ENCODE assay signal across 12 mouse cellular contexts in the genomic region with DNA sequence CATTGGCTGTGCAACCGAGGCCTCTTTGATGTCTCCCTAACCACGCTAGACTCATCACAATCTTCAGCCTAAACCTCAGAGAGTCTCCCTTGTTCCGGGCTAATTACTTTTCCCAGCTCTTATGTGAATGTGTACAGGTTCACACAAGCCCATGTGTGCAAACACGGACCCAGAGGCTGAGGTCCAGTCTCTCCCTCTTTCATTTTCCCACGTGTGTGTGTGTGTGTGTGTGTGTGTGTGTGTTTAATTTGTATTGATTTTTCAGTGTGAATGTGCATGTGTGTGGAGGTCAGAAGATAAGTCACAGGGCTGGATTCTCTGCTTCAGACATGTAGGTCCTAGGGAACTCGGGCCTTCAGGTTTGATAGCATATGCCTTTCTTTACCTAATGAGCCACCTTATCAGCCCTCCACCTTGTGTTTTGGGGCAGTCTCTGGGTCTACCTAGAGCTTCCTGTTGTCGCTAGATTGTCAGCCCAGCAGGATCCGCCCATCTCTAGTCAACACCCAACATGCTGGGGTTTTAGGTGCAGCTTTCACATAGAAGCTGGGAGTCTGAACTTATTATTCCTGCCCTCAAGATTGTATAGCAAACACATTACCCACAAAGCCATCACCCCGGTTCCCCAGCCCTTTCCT. TPM values are rescaled to one million over a fixed set of nuclear protein-coding genes. Genes with fewer than 3 reads are reported as not detected.
A peak's percentile ranks its signal among the peaks of the same experiment; 100 is the strongest.
DNase-seq lines count a peak whose midpoint lies in the region; ATAC-seq and TF ChIP-seq lines count a peak whose summit lies in the region.
"Had no signal": no experiment of that assay in that cellular context is flagged by ENCODE, and none has a peak within 500 bp of the region (broad histone marks: within the 10 kb centered on the region; RNA-seq: fewer than 3 reads in every experiment).

No protein-coding gene starts in this region.

- H3K4me1 ChIP-seq in liver, postnatal 0 days (ENCODE audit: insufficient read depth): peaks cover 38% of the 10 kb centered on the region
- H3K4me1 ChIP-seq: embryonic facial prominence, embryonic 12.5 days had no signal

- TF ChIP-seq EP300 in liver, postnatal 0 days (IDR thresholded peaks at IDR 0.05; ENCODE audit: low read depth): peak; percentile 99

- H3K9me3 ChIP-seq in liver, postnatal 0 days (ENCODE audit: low read length): no peaks in the 10 kb centered on the region
- H3K9me3 ChIP-seq: embryonic facial prominence, embryonic 12.5 days had no signal

- H3K4me2 ChIP-seq in liver, postnatal 0 days (ENCODE audit: low read depth, low read length): peak overlapping the region; percentile 52
- H3K4me2 ChIP-seq: embryonic facial prominence, embryonic 12.5 days; hindbrain, embryonic 14.5 days had no signal

- peak; percentile 21 for DNase-seq in thymus, postnatal 4 days
- DNase-seq in thymus, postnatal 36 days: no peak
- peak; percentile 62 for DNase-seq in liver, postnatal 0 days
- no peak for DNase-seq in right cerebral cortex, postnatal 25 days
- no peak for DNase-seq in frontal cortex, postnatal 36 days (ENCODE audit: low spot score in 2 of 2)
- no peak for DNase-seq in gastrocnemius, postnatal 14 days
- DNase-seq: cerebellum, adult 11-12 months; kidney, postnatal 25 days; lung, postnatal 10 days had no signal

- no peak for TF ChIP-seq CTCF in liver, postnatal 0 days (IDR thresholded peaks at IDR 0.05; ENCODE audit: low read depth)

- H3K36me3 ChIP-seq in liver, postnatal 0 days (replicated peaks; ENCODE audit: insufficient read depth, low read length): no peaks in the 10 kb centered on the region
- H3K36me3 ChIP-seq: embryonic facial prominence, embryonic 12.5 days had no signal

- H3K4me3 ChIP-seq in liver, postnatal 0 days (ENCODE audit: low read depth, low read length): no peak overlapping the region
- H3K4me3 ChIP-seq: embryonic facial prominence, embryonic 12.5 days had no signal

- peak overlapping the region; percentile 59 for H3K9ac ChIP-seq in liver, postnatal 0 days (replicated peaks)
- H3K9ac ChIP-seq: embryonic facial prominence, embryonic 12.5 days; hindbrain, embryonic 14.5 days had no signal

- H3K27ac ChIP-seq in liver, postnatal 0 days (ENCODE audit: low read depth): peak overlapping the region; percentile 97
- H3K27ac ChIP-seq: embryonic facial prominence, embryonic 12.5 days; hindbrain, embryonic 14.5 days had no signal

- intact Hi-C loops in gastrocnemius, postnatal 14 days (cut with DNase I; ENCODE audit: low total_unique reads): loop anchor here (5.0 kb wide), 1 partner anchor 86 kb away; no protein-coding TSS in a partner anchor

- 45% methylated on average over 9 of the region's 9 CpGs for WGBS in liver, postnatal 0 days (ENCODE audit: insufficient replicate concordance)

- ATAC-seq in erythroblast, adult 5-6 weeks (replicated peaks; ENCODE audit: low FRiP score, poor library complexity, severe bottlenecking): peak; percentile 71
- ATAC-seq in liver, postnatal 0 days: peak; percentile 89

- H3K27me3 ChIP-seq in liver, postnatal 0 days (ENCODE audit: insufficient read depth, low read length): no peaks in the 10 kb centered on the region

RNA-seq across cellular contexts. Expression of a gene that starts 37.3 kb away (rescaled TPM):
- total RNA-seq in erythroblast, adult 5-6 weeks (2015; ENCODE audit: low replicate concordance): 0.21 TPM in 1 of 2 replicates, not detected in the other
- total RNA-seq in erythroblast, adult 5-6 weeks (2017; ENCODE audit: low replicate concordance): not detected in 2 replicates
- 2.2 and 2.3 TPM in 2 replicates for polyA plus RNA-seq in liver, postnatal 0 days (2015; fragmentation: Nextera tagmentation; extraction: Ambion mirVana)
- 10 to 100 TPM; 20.3 to 23.4 TPM for total RNA-seq in gastrocnemius, postnatal 14 days (2021)

Comparison
In these comparisons a context has a peak if more than half of its experiments do, and no peak if none do; other contexts are left out.
1. DNase-seq: peak in thymus, postnatal 4 days (single experiment) and liver, postnatal 0 days (single experiment); none in thymus, postnatal 36 days (0 of 2), right cerebral cortex, postnatal 25 days (single experiment), frontal cortex, postnatal 36 days (0 of 2) and gastrocnemius, postnatal 14 days (single experiment).
2. RNA of a gene that starts 37.3 kb away (total RNA-seq): 20.3 to 23.4 TPM in gastrocnemius, postnatal 14 days; 0.21 TPM in erythroblast, adult 5-6 weeks; every median in the first group is over 10 times any median in the second.